Mouse (Mus musculus) embryonic fibroblast, embryonic 13.5 days (primary cell): ENCODE measurements at regions not wholly inside any gene's neighbourhood (a gene's known extent, or its start where the extent isn't known, plus 50 kb on each side); places are given as distances from the start of the nearest gene placed in this dataset.

ENCODE experiments used
- CTCF ChIP-seq: IDR thresholded peaks from 2 replicates; pipeline ENCODE4 v1.5.1; 2011; ENCODE audit warnings: mild to moderate bottlenecking, control low read depth, low read length, moderate library complexity, borderline replicate concordance; ENCODE audit not compliant: insufficient read depth
- POLR2A ChIP-seq: IDR thresholded peaks from 2 replicates; pipeline ENCODE4 v1.6.1; 2011; ENCODE audit warnings: low read depth, mild to moderate bottlenecking, control low read depth, low read length, moderate library complexity

DNA sequence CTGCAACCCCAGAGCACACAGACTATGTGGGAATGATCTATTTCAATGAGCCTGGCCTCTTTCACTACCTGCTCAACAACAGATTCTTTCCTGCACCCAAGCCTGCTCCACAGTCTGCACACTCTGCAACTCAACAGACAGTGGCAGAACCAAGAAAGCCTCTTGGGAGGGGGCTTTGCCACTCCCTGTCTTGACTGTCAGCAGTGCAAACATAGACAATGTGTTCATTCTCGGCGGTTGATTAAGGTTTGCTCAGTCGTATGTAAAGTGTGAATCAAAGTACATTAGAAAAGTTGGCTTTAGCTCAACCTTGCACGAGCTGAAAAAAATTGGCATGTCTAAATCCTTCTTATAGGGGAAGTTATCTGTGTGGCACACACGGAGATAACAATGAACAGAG, 66.0 kb downstream of the Aipl1 start:
- no peak for TF ChIP-seq CTCF
- TF ChIP-seq POLR2A = no peak
